Mouse (Mus musculus): ENCODE measurements at regions not wholly inside any gene's neighbourhood (a gene's known extent, or its start where the extent isn't known, plus 50 kb on each side); places are given as distances from the start of the nearest gene placed in this dataset.

DNA sequence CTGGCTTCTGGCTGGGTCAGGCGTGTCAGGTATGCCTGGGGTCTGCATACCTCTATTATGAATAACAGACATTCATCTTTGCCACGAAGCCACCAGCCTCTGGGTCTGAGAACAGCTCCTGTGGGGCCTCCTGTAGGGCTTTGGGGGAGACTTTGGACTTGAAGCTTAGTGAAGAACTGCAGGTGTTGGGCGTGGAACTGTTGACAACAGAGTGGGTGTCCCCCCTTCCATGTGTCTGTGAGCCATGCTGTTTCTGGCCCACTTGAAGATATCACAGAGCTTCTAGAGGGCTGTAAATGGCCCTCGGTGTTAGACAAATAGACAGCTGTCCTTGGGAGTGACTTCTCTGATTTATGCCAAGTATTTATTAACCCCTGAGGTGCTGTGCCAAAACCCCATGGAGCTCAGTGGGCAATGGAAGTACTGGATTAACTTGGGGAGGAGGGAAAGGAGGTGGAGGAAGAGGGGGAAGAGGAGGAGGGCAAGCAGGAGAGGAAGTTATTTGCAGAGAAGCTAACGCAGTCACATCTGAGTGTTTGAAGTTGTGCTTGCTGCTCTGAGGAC lies 450.8 kb upstream of the Kcnab2 start:
- DNase-seq (ENCODE audit: low spot score) = no peak

DNA sequence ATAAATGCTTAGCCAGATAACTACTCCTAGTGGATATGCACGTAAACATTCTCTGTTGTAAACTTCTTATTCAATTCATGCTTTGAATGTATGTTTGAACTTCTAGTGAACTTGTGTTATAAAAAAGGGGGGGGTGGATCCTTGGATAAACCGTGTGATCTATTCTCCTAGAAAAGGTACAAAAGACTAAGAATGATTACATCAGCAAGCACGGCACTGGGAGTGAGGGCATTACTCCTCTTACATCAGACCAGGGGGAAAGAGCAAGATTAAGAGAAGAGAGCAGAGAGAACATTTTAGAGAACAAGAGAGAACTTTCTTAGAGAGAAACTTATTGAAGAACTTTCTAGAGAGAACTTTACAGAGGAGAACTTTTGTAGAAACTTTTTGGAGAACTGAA lies 442.6 kb upstream of the Kcnab2 start:
- DNase-seq (ENCODE audit: low spot score) = no peak

- no peak for DNase-seq (ENCODE audit: low spot score)
Measured at GRCm38 (mm10) chr4:152919851-152920250, 442.2 kb upstream of the Kcnab2 start.

DNA sequence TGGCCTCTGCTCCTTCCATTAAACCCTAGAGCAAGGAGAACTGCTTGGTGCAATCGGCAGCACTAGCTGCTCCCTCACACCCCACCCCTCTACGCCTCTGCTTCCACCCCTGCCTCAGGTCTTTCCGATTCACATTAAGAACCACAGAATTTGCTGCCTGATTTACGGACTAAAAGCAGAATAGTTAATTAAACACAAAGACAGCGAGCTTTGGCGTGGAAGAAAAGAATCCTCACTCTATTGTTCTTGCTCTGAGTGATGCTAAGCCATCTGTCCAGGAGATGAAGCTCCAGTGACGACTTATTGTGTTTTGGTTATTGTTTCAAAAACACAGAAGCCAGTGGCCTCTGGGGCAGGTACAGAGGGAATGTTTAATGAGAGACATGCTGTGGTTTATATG lies 438.9 kb upstream of the Kcnab2 start:
- peak; percentile 51 for DNase-seq (ENCODE audit: low spot score)

DNA sequence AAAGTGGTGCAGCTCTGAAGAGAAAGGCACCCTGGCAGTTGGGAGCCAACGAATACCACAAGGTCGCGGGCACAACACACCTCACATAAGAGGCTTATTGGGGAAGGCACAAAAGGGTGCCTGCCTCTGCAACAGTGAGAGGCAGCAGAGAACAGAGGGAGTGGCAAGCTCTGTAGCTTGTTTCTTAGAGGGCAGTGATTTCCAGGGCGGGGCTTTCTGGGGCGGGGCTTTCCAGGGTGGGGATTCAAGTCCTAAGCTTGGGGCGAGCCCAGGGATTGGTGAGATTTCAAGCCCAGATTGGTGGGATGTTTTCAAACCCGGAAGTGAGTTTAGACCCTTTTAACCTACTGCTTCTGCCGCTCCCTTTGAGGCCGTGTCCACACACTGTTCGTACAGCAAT lies 435.8 kb upstream of the Kcnab2 start:
- DNase-seq (ENCODE audit: low spot score) = peak; percentile 14

GRCm38 (mm10) chr4:152912846-152913245 lies 435.2 kb upstream of the Kcnab2 start:
- DNase-seq (ENCODE audit: low spot score) = no peak

- DNase-seq (ENCODE audit: low spot score) = no peak
Measured at GRCm38 (mm10) chr4:152908235-152908634, 430.6 kb upstream of the Kcnab2 start.

DNA sequence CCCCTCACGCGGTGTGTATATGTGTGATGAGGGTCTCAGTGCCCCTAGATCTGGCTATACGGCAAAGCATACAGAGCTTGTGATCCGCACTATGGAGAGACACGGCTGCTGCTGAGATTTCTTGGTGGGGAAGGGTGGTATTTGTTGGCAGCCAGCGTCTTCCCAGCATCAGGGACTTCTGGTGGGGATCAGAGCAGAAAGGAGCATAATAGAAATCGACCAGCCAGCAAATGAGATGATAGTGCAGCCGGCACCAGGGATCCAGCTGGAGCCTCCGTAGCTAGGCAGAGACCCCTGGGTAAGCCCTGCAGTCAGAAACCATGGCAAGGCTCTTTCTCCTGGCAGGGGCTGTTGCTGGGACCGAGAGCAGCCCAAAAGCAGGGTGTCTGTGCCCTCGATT lies 425.2 kb upstream of the Kcnab2 start:
- DNase-seq (ENCODE audit: low spot score) = no peak

GRCm38 (mm10) chr4:152900049-152900448 lies 422.4 kb upstream of the Kcnab2 start:
- DNase-seq (ENCODE audit: low spot score) = no peak

GRCm38 (mm10) chr4:152895076-152895475 lies 417.4 kb upstream of the Kcnab2 start:
- no peak for DNase-seq (ENCODE audit: low spot score)

DNA sequence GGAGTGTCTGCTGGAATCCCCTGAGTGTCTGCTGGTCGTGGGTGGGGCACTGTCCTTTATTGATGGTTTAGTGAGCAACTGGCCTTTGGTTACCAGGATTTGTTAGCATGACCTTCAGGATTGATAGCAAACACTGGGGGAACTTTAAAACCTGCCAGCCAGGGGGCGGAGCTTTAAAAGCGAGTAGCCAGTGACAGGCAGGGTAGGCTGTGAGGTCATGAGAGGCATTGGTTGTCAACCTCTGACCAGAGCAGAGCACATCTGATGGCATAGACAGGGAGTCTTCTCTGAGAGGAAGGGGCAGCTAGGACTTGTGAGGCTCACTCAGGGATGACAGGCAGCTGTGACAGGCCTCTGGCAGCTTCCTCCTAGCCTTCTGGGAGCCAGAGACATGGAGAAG lies 415.3 kb upstream of the Kcnab2 start:
- no peak for DNase-seq (ENCODE audit: low spot score)

DNA sequence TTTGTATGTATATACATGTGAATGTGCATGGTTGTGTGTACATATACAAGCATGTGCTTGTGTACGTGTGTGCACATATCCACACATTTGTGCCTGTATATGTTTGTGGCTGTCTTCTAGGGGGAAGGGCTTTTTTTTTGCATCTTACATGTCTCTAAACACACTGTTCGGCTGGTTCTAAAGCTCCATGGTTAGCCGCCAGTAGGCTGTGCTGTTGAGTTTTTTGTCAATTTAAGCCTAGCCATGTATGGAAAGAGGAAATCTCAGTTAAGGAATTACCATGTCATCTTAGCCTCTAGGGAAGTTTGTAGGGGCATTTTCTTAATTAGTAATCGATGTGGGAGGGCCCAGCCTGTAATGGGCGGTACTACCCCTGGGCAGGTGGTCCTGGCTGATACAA lies 411.5 kb upstream of the Kcnab2 start:
- no peak for DNase-seq (ENCODE audit: low spot score)

DNA sequence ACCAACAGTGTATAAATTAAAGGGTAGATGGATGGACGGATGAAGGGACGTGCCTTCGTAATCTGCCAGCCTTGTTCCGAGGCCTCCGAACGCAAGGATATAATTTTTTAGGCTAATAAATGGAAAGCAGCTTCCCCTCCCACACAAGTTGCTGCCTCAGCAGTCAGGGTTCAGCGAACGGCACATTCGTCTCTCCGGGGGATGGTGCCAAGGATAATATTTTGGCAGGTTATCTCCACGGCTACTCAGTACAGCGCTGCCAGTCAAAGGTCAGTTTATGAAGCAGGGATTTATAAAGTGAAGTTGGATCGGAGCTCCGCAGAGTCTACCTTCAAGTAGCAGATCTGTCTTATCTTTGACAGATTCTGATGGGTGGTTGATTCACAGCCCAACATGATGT lies 410.6 kb upstream of the Kcnab2 start:
- DNase-seq (ENCODE audit: low spot score) = peak; percentile 28

GRCm38 (mm10) chr4:152886773-152887172 lies 409.1 kb upstream of the Kcnab2 start:
- peak; percentile 28 for DNase-seq (ENCODE audit: low spot score)

DNA sequence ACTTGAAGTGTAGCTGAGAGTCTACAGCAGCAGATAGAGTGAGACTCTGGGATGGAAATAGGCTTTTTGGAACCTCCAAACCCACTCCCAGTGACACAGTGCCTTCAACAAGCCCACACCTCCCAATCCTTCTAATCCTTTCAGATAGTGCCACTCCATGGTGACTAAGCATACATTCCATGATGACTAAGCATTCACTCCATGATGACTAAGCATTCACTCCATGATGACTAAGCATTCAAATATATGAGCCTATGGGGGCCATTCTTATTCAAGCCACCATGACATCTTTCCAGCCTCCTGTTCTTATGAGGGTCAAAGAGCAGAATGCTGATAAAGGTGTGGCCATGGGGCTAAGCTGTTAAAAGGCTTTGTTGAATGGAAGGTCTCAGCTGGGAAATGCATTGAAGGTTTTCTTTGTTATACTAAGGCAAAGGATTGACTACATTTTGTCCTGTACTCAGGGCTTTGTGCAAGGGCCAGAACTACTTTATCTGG lies 403.8 kb upstream of the Kcnab2 start:
- DNase-seq (ENCODE audit: low spot score) = no peak

DNA sequence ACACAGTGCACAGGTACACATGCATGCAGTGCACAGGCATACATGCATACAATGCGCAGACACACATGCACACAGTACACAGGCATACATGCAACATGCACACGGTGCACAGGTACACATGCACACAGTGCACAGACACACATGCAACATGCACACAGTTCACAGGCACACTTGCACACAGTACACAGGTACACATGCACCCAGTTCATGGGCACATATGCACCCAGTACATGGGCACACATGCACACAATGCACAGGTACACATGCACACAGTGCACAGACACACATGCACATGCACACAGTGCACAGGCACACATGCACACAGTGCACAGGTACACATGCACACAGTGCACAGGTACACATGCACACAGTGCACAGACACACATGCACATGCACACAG lies 402.7 kb upstream of the Kcnab2 start:
- no peak for DNase-seq (ENCODE audit: low spot score)

DNA sequence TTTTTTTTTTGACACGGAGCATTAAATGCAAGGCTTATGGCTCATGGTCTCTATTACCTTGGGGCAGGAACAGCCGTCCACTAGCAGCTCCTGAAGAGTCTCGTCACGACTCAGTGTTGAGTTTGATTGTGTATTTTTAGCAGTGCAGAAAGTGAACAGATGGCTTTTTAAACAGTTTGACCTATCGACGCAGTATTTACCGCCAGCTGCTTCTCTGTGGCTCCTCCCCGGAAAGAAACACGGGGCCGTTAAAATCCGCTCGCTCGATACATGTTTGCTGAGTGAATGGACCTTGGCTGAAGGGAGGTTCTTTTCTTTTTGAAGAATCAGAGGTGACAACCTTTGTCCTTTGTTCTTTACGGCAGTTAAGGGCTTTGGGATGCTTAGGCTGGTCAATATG lies 401.3 kb upstream of the Kcnab2 start:
- peak; percentile 31 for DNase-seq (ENCODE audit: low spot score)

DNA sequence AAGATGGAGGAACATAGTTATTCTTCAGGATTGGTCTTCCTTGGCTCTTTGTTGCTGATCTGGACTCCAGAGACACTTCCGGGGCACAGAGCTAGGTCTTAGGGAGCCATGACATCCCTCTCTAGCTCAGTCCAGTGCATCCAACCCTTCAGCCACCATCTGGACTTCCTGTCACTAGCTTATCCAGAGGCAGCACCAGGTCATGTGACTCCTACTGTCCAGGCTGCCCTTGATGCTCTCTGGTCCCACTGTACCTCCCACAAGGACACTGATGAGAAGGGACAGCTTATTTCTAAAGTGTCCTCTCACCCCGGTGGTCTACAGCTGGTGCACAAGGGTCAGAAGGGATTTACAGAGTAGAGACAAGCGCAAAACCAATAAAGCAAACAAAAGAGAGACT lies 400.7 kb upstream of the Kcnab2 start:
- DNase-seq (ENCODE audit: low spot score) = no peak

GRCm38 (mm10) chr4:152870046-152870445 lies 392.4 kb upstream of the Kcnab2 start:
- no peak for DNase-seq (ENCODE audit: low spot score)

- DNase-seq (ENCODE audit: low spot score) = no peak
Measured at GRCm38 (mm10) chr4:152865894-152866293, 388.2 kb upstream of the Kcnab2 start.

- DNase-seq (ENCODE audit: low spot score) = no peak
Measured at GRCm38 (mm10) chr4:152862818-152863614, 385.3 kb upstream of the Kcnab2 start.

- no peak for DNase-seq (ENCODE audit: low spot score)
Measured at GRCm38 (mm10) chr4:152859161-152859560, 381.5 kb upstream of the Kcnab2 start.

- no peak for DNase-seq (ENCODE audit: low spot score)
Measured at GRCm38 (mm10) chr4:152850147-152850546, 372.5 kb upstream of the Kcnab2 start.

- no peak for DNase-seq (ENCODE audit: low spot score)
Measured at GRCm38 (mm10) chr4:152836080-152836479, 358.4 kb upstream of the Kcnab2 start.
